Mouse (Mus musculus): ENCODE results near the gene Shank3. TPM values are rescaled to one million over a fixed set of nuclear protein-coding genes. Genes with fewer than 3 reads are reported as not detected.
A peak's percentile ranks its signal among the peaks of the same experiment; 100 is the strongest.

Shank3 gene
- polyA plus RNA-seq, 1 experiment from 2014 or later = 3.2 TPM

- H3K4me3 ChIP-seq (replicated peaks) = peak overlapping the region; percentile 74
- no peak overlapping the region for H3K27ac ChIP-seq
- peak; percentile 63 for ATAC-seq (ENCODE audit: insufficient number of reproducible peaks, insufficient read depth, low FRiP score, low TSS enrichment, low read depth)
- H3K4me1 ChIP-seq (replicated peaks) = peaks cover 12% of the 10 kb centered on the region
- peak overlapping the region; percentile 96 for H3K4me2 ChIP-seq
- H3K9ac ChIP-seq (replicated peaks) = peak overlapping the region; percentile 75
- no peaks in the 10 kb centered on the region for H3K9me3 ChIP-seq
- H3K36me3 ChIP-seq = no peaks in the 10 kb centered on the region; the same call in 1 of the 2 replicates
- WGBS = 6% methylated on average over 48 of the region's 52 CpGs
- peaks cover 36% of the 10 kb centered on the region for H3K27me3 ChIP-seq
Observed at GRCm38 (mm10) chr15:89524001-89524571, 24.7 kb downstream of the Shank3 start.

GRCm38 (mm10) chr15:89524611-89525415, 25.4 kb downstream of the Shank3 start:
- Histone ChIP-seq H3K9me3 (no peaks in the 10 kb centered on the region), H3K9ac (replicated peaks) (peak overlapping the region; percentile 75; the same call in 1 of the 2 replicates), H3K27ac (no peak overlapping the region), H3K4me2 (peak overlapping the region; percentile 96), H3K27me3 (peaks cover 36% of the 10 kb centered on the region), H3K4me3 (replicated peaks) (peak overlapping the region; percentile 74), H3K36me3 (no peaks in the 10 kb centered on the region; the same call in 1 of the 2 replicates), H3K4me1 (replicated peaks) (peaks cover 12% of the 10 kb centered on the region)
- ATAC-seq (ENCODE audit: insufficient number of reproducible peaks, insufficient read depth, low FRiP score, low TSS enrichment, low read depth) = 0 out of 2 replicates have a peak, but pooled peaks have one; percentile 1
- WGBS = 66% methylated on average over 8 of the region's 8 CpGs

GRCm38 (mm10) chr15:89525464-89525863, 26.0 kb downstream of the Shank3 start:
- no peaks in the 10 kb centered on the region for H3K9me3 ChIP-seq
- no peak overlapping the region for H3K4me2 ChIP-seq
- no peaks in the 10 kb centered on the region; the same call in 1 of the 2 replicates for H3K36me3 ChIP-seq
- WGBS = 91% methylated on average over 8 of the region's 8 CpGs
- ATAC-seq (ENCODE audit: insufficient number of reproducible peaks, insufficient read depth, low FRiP score, low TSS enrichment, low read depth) = no peak
- H3K9ac ChIP-seq (replicated peaks) = no peak overlapping the region
- peaks cover 12% of the 10 kb centered on the region for H3K4me1 ChIP-seq (replicated peaks)
- H3K27me3 ChIP-seq = peaks cover 36% of the 10 kb centered on the region
- no peak overlapping the region for H3K4me3 ChIP-seq (replicated peaks)
- H3K27ac ChIP-seq = no peak overlapping the region

GRCm38 (mm10) chr15:89525896-89526295, 26.5 kb downstream of the Shank3 start:
- 77% methylated on average over 7 of the region's 7 CpGs for WGBS
- no peak overlapping the region for H3K27ac ChIP-seq

GRCm38 (mm10) chr15:89526776-89527325, 27.4 kb downstream of the Shank3 start:
- no peak overlapping the region for H3K9ac ChIP-seq (replicated peaks)
- H3K4me2 ChIP-seq = no peak overlapping the region
- peaks cover 33% of the 10 kb centered on the region for H3K27me3 ChIP-seq
- peaks cover 12% of the 10 kb centered on the region for H3K4me1 ChIP-seq (replicated peaks)
- H3K36me3 ChIP-seq = no peaks in the 10 kb centered on the region; the same call in 1 of the 2 replicates
- no peak overlapping the region for H3K4me3 ChIP-seq (replicated peaks)
- H3K9me3 ChIP-seq = no peaks in the 10 kb centered on the region
- 90% methylated on average over 19 of the region's 19 CpGs for whole genome bisulfite sequencing
- no peak overlapping the region for H3K27ac ChIP-seq
- ATAC-seq (ENCODE audit: insufficient number of reproducible peaks, insufficient read depth, low FRiP score, low TSS enrichment, low read depth) = no peak

More at GRCm38 (mm10) chr15:89525896-89526295, 26.5 kb downstream of the Shank3 start:
- Histone ChIP-seq H3K27me3 (peaks cover 36% of the 10 kb centered on the region), H3K4me3 (replicated peaks) (no peak overlapping the region), H3K36me3 (no peaks in the 10 kb centered on the region; the same call in 1 of the 2 replicates), H3K9me3 (no peaks in the 10 kb centered on the region), H3K9ac (replicated peaks) (no peak overlapping the region), H3K4me2 (no peak overlapping the region), H3K4me1 (replicated peaks) (peaks cover 12% of the 10 kb centered on the region)
- no peak for ATAC-seq (ENCODE audit: insufficient number of reproducible peaks, insufficient read depth, low FRiP score, low TSS enrichment, low read depth)

- 82% methylated on average over 7 of the region's 7 CpGs for WGBS
- Histone ChIP-seq H3K27ac (no peak overlapping the region), H3K36me3 (no peaks in the 10 kb centered on the region; the same call in 1 of the 2 replicates), H3K9ac (replicated peaks) (no peak overlapping the region), H3K9me3 (no peaks in the 10 kb centered on the region), H3K4me3 (replicated peaks) (no peak overlapping the region), H3K4me2 (no peak overlapping the region), H3K4me1 (replicated peaks) (peaks cover 17% of the 10 kb centered on the region), H3K27me3 (peaks cover 27% of the 10 kb centered on the region)
- ATAC-seq (ENCODE audit: insufficient number of reproducible peaks, insufficient read depth, low FRiP score, low TSS enrichment, low read depth) = no peak
Observed at GRCm38 (mm10) chr15:89527466-89527865, 28.0 kb downstream of the Shank3 start.

- H3K4me2 ChIP-seq = no peak overlapping the region
- WGBS = 86% methylated on average over 18 of the region's 18 CpGs
- H3K9ac ChIP-seq (replicated peaks) = no peak overlapping the region
- H3K4me1 ChIP-seq (replicated peaks) = peaks cover 22% of the 10 kb centered on the region
- H3K4me3 ChIP-seq (replicated peaks) = no peak overlapping the region
- ATAC-seq (ENCODE audit: insufficient number of reproducible peaks, insufficient read depth, low FRiP score, low TSS enrichment, low read depth) = no peak
- peaks cover 2% of the 10 kb centered on the region; the same call in 1 of the 2 replicates for H3K36me3 ChIP-seq
- no peak overlapping the region for H3K27ac ChIP-seq
- no peaks in the 10 kb centered on the region for H3K9me3 ChIP-seq
- H3K27me3 ChIP-seq = peaks cover 18% of the 10 kb centered on the region
Observed at GRCm38 (mm10) chr15:89528201-89528850, 28.9 kb downstream of the Shank3 start.

GRCm38 (mm10) chr15:89528923-89529322, 29.5 kb downstream of the Shank3 start:
- peaks cover 3% of the 10 kb centered on the region; the same call in 1 of the 2 replicates for H3K36me3 ChIP-seq
- WGBS = 91% methylated on average over 10 of the region's 10 CpGs
- no peaks in the 10 kb centered on the region for H3K9me3 ChIP-seq
- H3K4me2 ChIP-seq = no peak overlapping the region
- H3K4me3 ChIP-seq (replicated peaks) = no peak overlapping the region
- peaks cover 20% of the 10 kb centered on the region for H3K4me1 ChIP-seq (replicated peaks)
- H3K27me3 ChIP-seq = peaks cover 15% of the 10 kb centered on the region
- H3K27ac ChIP-seq = no peak overlapping the region
- H3K9ac ChIP-seq (replicated peaks) = no peak overlapping the region
- ATAC-seq (ENCODE audit: insufficient number of reproducible peaks, insufficient read depth, low FRiP score, low TSS enrichment, low read depth) = no peak

GRCm38 (mm10) chr15:89530336-89530735, 30.9 kb downstream of the Shank3 start:
- H3K9me3 ChIP-seq = no peaks in the 10 kb centered on the region
- H3K4me3 ChIP-seq (replicated peaks) = no peak overlapping the region
- peaks cover 10% of the 10 kb centered on the region; the same call in 1 of the 2 replicates for H3K36me3 ChIP-seq
- H3K9ac ChIP-seq (replicated peaks) = no peak overlapping the region
- no peak for ATAC-seq (ENCODE audit: insufficient number of reproducible peaks, insufficient read depth, low FRiP score, low TSS enrichment, low read depth)
- WGBS = 5% methylated on average over 4 of the region's 4 CpGs
- peaks cover 1% of the 10 kb centered on the region; the same call in 1 of the 2 replicates for H3K27me3 ChIP-seq
- no peak overlapping the region for H3K4me2 ChIP-seq
- H3K27ac ChIP-seq = no peak overlapping the region
- peaks cover 14% of the 10 kb centered on the region for H3K4me1 ChIP-seq (replicated peaks)

GRCm38 (mm10) chr15:89531399-89531798, 32.0 kb downstream of the Shank3 start:
- no peak overlapping the region for H3K4me3 ChIP-seq (replicated peaks)
- H3K4me2 ChIP-seq = no peak overlapping the region
- H3K4me1 ChIP-seq (replicated peaks) = peaks cover 14% of the 10 kb centered on the region
- H3K9ac ChIP-seq (replicated peaks) = no peak overlapping the region
- no peaks in the 10 kb centered on the region for H3K9me3 ChIP-seq
- H3K36me3 ChIP-seq = peaks cover 10% of the 10 kb centered on the region; the same call in 1 of the 2 replicates
- ATAC-seq (ENCODE audit: insufficient number of reproducible peaks, insufficient read depth, low FRiP score, low TSS enrichment, low read depth) = no peak
- H3K27ac ChIP-seq = no peak overlapping the region
- 91% methylated on average over 5 of the region's 5 CpGs for whole genome bisulfite sequencing
- H3K27me3 ChIP-seq = no peaks in the 10 kb centered on the region

Data from limb, embryonic 12.5 days (tissue).